Mouse (Mus musculus) frontal cortex, adult (tissue): ENCODE measurements around the gene Slc31a2.
"Not testable (repeated sequence)": the region's sequence is repeated elsewhere in the genome, so short reads cannot be mapped to it uniquely, and the experiment has no call there.

Source experiments
- ATAC-seq: cut with Nextera tagmentation; 2 replicates; pipeline ENCODE4 v1.9.2; 2017; ENCODE audit warnings: mild to moderate bottlenecking, moderate library complexity, mixed read lengths; ENCODE audit not compliant: low TSS enrichment

Gene Slc31a2

DNA sequence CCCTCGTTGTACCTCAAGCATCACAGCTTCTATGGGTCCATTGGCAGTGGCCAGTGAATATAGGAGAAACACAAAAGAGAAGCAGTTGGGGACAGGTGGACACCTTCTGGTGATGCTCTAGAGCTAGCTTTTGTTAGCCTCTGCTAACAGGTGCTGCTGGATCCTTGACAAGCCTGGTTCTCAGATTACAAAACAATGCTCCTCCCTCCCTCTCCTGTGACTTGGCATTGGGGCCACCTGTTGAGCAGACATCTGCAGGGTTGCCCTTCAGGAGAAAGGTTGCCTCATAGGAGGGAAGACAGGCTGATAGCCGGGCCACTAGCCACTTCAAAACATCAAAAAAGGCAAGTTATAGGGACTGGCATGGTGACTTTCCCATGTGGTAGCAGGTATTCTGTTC, at the start of gene Slc31a2:
TSS of gene Slc31a2 (plus strand) at position 287 of the 400 bp plus-strand sequence.
- ATAC-seq: no peak

DNA sequence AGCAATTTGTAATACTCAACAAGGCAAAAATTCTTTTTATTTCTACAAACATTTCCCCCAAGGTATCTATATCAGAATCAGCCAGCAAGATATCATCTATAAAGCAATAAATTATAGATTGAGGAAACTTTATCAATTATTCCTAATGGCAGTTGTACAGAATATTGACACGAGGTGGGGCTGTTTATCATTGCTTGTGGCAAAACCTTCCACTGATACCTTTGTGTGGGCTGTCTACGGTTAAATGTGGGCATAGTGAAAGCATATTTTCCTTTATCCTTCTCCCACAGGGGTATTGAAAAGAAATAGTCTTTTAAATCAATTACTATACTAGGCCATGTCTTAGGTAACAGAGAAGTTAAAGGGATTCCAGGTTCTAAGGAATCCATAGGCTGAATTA, 48.9 kb upstream of the Slc31a2 start:
- no peak for ATAC-seq

DNA sequence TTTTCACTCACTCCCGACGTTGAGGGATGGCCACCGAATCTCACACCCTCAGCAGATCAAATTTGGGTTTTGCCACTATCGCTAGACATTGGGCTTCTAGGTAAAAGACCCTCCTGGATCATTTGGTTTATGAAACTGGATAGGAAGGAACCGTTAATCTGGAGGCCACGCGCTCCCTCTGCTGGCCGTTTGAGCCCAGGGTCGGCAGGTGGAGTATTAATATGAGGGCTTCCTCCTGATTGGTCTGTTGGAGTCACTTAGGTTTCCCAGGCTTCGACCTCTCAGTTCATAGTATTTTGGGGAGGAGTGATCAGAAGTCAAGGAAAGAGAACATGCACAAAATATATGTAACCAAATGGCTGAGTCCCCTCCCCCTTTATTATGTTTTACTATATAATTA, 34.0 kb upstream of the Slc31a2 start:
- peak; percentile 42; the same call in 1 of the 2 replicates for ATAC-seq

DNA sequence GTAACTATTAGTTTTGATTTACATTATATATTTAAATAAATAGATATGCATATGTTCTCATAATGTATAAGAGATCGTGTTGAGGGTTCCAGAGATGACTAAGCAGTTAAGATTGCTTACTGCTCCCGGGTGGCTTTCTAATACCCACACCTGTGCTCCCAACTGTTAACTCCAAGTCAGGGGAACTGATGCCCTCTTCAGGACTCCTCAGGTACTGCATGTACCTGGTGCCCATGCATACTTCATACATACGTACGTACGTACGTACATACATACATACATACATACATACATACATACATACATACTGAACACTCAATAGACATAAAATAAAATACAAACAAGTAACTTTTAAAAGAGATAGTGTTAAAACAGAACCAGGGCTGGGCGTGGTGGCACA, 32.9 kb upstream of the Slc31a2 start:
- no peak for ATAC-seq

DNA sequence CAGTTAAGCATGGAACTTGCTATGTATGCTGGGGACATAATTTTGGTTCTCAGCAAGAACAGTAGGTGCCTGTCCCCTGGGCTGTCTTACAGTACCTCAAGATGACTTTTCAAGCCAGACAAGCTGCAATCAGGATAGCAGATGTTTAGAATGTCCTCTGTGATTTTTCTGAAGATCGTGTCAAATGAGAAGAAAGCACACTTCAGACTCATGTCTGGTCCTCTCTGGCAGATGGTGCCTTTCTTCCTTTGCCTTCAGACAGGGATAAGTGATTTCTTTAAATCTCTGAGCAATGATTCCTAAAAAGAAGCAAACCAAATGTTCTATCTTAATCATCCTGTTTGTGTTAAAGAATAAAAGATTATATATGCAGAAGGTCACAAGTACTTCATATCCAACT, 32.2 kb upstream of the Slc31a2 start:
- ATAC-seq: peak; percentile 66

DNA sequence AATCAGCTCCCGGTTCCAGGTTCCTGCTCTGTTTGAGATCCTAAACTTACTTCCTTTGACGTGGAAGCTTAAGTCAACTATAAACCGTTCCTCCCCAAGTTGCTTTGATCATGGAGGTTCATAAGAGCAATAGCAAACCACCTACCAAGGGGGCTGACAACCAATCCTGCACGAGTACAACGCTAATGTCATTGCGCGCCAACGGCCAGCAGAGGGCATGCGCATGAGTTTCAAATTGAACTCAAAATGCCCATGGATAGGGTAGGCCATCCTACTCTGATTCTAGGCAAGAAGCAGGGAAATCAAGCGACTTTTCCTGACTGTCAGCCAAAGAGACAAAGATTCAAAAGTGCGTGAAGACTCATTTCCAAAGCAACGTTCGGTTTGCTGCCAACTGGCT, 31.6 kb upstream of the Slc31a2 start, which contains the start of gene Zfp37:
TSS of gene Zfp37 (minus strand) at position 279 of the 400 bp plus-strand sequence.
- no peak for ATAC-seq

DNA sequence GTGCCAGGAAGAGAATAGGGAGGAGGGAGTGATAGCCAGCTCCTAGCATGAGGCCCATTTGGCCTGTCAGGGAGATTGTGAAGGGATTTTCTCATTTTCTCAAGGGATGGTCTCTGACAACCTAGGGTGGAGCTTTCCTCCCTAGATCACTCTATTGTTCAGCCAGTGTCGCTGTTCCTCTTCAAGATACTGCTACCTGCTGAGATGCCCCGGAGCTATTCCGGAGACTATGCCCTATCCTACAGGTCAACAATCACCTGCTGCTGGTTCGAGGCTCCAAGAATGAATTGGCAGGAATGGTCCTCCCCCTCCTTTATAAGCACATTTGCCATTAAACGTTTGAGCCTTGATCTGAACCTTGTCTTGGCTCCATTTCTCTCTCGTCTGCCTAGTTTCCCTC, 21.8 kb upstream of the Slc31a2 start:
- no peak for ATAC-seq

DNA sequence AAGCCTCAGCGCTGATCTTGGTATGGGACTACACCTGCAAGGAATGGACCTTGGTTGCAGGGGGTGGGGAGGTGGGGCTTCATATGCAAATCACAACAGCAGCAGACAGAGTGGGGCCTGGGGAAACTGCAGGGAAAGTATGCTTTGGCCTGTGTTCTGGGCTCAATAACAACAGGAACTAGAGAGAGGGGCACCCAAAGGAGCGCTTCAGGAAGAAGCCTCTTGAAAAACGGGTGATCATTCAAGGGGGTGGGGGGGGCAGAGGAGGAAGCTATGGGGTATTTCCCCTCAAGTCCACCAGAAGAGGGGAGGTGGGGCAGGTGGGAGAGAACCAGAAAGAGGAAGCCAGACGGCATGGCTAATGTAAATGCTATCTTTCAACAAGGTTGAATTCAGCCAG, 14.0 kb upstream of the Slc31a2 start:
- no peak for ATAC-seq

DNA sequence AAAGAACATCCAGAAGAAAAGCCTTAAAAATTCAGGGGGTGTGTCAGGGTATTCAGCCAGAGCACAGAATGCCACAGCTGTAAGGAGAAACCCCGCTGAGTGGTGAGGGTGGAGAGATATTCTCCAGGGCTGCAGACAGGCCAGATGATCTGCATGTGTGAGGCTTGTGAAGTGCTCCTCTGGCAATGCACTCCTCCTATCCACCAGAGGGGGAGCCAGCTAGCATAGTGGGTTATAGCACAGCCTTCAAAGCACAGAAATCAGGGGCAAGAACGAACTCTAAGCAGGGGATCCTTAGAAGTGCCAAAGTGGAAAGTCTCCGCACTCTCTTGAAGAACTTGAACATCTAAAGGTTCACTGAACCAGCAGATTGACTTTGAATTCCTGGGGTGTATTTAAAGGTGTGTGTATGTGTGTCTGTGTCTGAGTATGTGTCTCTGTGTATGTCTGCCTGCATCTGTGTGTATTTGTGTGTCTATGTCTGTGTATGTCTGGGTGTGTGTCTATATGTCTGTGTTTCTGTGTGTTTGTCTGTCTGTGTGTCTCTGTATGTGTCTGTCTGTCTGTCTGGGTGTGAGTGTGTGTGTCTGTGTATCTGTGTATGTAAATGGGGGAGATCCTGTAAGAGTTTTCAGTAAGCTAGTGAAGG, 11.3 kb upstream of the Slc31a2 start:
- no peak; the same call in 1 of the 2 replicates for ATAC-seq

DNA sequence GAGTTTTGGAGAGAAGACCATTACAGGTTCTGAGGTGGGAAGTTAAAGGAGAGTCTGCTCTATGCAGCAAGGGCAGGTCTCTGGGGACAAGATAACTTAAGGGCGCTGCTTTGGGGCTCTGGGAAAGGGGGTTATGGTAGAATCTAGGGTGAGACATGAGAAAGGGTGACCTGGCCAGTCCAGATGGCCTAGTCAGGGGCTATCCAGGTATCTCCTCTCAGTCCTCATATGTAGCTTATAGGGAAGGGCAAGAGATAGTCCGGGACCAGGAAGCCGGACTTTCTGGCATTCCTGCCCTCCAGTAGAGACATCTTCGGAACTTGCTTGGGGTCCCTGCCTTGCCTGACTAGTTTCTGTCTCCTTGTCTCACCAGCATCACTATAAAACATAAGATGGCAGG, 10.6 kb upstream of the Slc31a2 start:
- ATAC-seq: no peak

DNA sequence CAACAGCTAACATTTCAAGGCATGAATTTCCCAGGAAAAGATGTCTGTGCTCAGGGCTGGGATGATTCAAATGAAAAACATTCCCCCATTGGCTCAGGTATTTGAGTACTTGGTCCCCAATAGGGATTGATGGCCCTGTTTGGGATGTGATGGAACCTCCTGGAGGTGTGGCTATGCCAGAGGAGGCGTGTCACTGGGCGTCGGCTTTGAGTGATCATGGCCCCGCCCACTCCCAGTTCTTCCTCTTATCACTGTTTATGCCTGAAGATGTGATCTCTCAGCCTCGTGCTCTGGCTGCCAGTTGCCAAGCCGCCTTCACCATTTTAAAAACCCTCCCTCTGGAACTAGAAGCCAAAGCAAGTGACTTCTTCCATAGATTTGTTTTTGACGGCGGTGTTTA, 7.8 kb upstream of the Slc31a2 start:
- no peak for ATAC-seq

DNA sequence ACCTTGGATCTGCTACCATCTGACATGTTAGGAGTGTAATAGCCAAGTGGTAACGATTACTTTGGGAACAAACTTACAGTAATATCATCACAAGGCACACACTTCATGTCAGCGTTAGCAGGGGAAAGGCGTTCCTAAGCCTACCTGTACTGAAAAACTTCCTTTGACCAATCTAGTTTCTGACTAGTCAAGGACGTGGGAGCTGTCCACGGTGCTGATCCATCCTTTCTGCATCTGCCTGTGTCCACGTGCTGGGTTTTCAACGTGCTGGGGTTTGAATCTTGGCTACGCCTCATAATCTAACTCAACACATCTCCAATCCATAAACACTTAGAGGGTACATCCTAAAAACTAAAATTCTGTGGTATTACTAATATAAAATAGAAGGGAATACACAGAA, 5.4 kb upstream of the Slc31a2 start:
- ATAC-seq: no peak

DNA sequence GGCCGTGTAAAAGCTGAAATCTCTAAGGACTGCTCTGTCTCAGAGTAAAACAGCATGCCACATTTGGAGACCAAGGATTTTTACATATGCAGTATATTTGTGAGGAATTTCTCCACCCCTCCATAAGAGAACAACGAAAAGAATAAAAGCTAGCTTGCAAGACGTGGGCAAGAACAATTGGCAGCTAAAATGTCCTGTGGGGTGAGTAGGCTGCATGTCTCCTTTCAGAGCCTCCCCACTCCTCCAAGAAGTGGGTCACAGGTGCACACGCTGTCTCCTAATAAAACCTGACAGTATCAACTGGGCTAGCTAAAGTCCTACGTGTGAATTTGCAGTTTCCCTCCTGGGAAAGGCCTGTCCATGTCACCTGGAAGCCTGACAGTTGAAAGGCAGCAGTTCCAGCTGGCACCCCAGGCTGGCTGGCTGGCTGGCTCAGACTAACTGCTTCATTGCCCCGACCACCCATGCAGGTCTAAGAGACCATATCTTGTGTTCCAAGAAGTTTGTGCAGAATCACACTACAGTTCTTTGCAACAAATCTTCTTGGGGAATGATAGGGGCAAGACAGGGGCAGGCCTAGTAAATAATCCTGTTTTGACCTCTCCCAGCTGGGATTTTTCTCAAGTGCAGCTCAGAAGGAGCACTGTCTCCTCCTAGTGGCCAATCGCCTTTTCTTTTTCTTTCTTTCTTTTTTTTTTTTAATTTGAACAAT, 927 bp downstream of the Slc31a2 start:
- ATAC-seq: peak; percentile 71

DNA sequence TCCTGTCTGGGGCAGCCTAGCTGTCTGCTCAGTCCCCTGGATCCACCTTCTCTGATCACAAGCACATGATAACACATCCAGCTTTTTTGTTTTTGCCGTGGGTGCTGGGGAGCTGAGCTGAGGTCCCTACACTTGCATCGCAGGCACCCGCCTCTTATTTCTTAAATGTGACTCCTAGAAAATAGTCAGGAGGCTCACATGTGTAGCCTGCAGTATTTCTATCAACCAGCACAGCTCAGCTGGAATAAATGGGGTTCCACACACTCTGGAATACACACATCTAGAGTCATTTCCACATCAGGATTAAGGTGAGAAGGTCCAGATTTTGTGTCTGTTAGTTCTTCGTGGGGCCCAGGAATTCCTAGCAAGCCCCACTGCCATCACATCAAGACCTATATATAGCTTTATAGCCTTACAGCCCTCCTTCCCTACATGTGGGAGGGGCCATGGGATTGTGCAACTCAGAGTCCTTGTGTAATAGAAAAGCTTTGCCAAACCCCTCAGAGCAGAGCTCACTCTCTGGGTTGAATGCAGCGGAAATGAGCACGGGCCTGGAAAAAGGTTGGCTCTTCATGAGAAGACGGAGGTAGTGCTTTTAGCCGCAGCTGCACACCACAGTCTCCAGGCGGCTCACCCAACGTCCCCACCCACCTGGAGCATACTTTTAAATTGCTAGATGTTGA, 2.9 kb downstream of the Slc31a2 start:
- ATAC-seq: 0 out of 2 replicates have a peak, but pooled peaks have one; percentile 21

DNA sequence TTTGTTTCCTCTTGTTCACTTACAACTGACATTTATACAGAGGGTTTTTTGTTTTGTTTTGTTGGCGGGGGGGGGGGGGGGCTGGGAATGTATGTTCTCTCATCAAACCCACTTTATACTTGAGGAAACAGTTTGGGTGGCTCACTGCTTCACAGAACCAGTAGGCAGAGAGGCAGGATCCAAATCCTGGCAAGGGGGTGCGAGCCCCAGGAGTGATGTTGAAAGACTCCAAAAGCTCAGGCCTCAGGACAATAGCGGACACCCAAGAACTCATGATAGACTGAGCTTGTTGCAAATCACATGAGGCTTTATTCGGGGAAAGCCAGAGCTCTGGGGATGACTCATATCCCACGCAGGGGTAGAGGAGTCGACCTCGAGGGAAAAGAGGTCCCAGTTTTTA, 3.7 kb downstream of the Slc31a2 start:
- ATAC-seq: not testable (repeated sequence)

DNA sequence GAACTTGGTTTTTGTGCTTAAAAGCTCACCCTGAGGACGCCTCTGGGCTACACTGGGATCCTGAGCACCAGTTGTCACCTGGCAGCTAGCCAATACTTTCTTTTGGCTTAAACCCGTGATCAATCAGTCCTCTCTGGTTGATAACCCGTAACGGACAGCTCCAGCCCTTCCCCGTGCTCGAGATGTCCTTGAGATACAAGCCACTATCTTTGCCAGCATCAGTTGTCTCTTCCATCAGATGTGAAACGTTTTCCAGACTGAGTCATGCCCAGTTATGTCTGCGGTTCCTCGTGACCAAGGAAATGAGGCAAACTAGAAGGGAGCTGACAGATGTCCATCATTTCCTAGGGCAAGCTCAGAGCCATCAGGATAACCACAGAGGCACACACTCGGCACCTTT, 4.7 kb downstream of the Slc31a2 start:
- no peak for ATAC-seq

DNA sequence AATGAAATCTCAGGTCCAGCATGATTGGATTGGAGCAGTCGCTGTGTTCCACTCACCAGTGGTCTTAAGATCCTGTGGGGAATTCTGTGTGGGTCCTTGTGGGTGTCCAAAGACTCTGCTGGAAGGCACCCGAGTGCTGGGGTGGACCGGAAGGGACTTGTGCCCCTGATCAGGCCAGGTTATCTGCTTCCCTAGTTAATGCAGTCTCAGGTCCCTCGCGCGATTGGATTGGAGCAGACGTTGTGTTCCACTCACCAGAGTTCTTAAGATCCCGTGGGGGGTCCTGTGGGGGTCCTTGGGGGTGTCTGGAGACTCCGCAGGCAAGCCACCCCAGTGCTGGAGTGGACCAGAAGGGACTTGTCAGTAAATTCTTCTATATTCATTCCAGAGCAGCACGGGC, 10.3 kb downstream of the Slc31a2 start:
- ATAC-seq: no peak

DNA sequence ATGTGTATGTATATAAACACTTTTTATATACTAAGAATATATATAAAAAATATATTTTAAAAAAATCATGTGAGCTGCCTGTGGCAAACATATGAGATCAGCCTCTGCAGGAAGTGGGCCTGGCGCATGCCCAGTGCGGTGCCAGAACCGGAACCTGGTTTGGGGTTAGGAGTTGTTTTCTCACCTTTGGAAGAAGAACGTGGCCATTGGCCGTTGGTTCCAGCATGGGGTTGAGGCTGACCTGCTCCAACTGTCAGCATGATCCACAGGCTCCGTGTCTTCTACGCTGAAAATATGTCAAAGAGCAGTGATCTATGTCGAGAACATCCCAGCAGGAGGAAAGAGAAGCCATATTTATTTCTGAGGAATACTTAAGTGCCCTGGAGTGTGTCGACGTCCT, 11.6 kb downstream of the Slc31a2 start:
- ATAC-seq: no peak

DNA sequence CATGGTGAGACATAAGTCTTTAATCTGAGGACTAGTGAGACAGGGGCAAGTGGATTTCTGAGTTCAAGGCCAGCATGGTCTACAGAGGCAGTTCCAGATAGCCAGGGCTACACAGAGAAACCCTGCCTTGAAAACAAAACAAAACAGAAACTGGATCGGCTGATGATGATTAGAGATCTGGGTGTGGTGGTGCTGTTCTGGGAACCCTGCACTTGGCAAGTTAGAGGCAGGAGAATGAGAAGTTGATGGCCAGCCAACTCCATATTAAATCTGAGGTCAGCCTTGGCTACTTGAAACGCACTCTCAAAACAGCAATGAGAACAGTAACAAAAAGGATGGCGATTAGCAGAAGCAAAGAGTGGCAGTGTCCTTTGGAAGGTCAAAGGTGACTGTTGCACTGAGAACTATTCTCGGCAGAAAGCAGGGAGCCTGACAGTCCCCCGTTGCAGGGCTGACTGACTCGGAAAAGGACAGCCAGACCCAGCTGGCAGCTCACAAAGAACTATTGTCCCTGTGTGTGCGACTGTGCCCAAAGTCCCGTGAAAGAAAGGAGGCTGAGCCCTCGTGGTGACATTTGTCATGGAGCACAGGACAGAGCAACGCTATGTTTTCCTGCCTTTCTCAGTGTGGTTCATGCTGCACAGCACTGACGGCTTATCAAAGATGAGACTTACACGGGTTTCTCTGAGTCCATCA, 12.6 kb downstream of the Slc31a2 start:
- peak; percentile 86 for ATAC-seq

DNA sequence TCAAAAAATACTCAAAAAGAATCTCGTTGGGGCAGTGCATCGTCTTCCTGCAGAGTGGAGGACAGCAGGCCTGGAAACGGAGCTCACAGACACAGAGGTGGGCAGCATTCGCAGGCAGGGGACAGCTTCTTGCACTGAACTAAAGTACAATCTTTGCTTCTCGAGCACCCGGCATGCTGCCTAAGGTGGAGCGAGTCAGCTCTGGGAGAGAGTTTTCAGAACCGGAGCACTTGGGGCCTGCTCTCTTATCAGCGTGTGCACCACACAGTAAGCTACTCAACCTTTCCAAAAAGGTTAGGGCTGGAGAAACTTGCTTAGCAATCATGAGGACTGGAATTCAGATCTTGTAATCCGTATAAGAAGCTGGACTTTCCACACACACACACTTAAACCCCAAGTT, 14.3 kb downstream of the Slc31a2 start:
- no peak for ATAC-seq

DNA sequence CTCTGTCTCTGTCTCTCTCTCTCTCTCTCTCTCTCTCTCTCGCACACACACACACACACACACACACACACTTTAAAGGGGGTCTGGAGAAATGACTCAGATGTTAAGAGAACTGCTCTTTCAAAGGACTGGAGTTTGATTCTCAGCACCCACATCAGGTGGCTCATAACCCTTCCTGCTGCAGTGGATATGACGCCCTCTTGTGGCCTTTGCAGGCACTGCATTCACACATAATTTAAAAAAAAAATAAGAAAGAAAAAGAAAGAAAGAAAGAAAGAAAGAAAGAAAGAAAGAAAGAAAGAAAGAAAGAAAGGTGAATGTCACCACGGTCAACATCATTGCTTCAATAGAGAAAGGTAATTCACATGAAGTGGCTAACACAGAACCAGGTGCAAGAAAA, 14.9 kb downstream of the Slc31a2 start:
- ATAC-seq: no peak

DNA sequence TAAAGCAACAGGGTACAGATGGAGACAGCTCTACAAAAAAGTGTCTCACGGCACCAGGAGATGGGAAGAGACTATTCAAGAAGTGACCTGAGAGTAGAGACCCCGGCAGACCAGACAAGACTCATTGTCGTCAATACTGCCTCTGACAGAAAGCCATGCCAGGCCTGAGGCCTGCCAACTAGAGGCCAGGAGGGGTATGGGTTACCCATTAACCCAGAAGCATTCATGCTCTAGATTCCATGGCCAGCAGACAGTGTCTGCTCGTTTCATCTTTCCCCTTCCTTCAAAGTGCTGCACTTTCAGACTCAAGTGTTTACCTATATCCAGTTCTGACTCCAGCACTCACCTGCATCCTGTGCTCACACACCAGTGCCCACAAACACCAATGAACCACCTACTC, 15.7 kb downstream of the Slc31a2 start:
- ATAC-seq: no peak
